Mouse (Mus musculus): ENCODE results near the gene Nf1. TPM values are rescaled to one million over a fixed set of nuclear protein-coding genes. Genes with fewer than 3 reads are reported as not detected.

The Nf1 gene
- polyA plus RNA-seq, 1 experiment from 2014 or later: 5.6 TPM

GRCm38 (mm10) chr11:79529226-79529625 is 189.7 kb downstream of the Nf1 start:
- no peak overlapping the region for H3K9ac ChIP-seq
- no peak for ATAC-seq (ENCODE audit: insufficient number of reproducible peaks, low FRiP score)
- no peak overlapping the region for H3K27ac ChIP-seq (ENCODE audit: poor library complexity, severe bottlenecking)
- WGBS: 94% methylated on average over 6 of the region's 6 CpGs
- H3K9me3 ChIP-seq (replicated peaks): no peaks in the 10 kb centered on the region
- no peaks in the 10 kb centered on the region for H3K27me3 ChIP-seq (replicated peaks)
- H3K4me2 ChIP-seq: no peak overlapping the region
- 0 out of 2 replicates have a peak, but pooled peaks cover 6% of the 10 kb centered on the region for H3K36me3 ChIP-seq
- no peak overlapping the region for H3K4me3 ChIP-seq
- peaks cover 24% of the 10 kb centered on the region for H3K4me1 ChIP-seq (replicated peaks)

- peaks cover 25% of the 10 kb centered on the region for H3K4me1 ChIP-seq (replicated peaks)
- H3K27ac ChIP-seq (ENCODE audit: poor library complexity, severe bottlenecking): no peak overlapping the region
- 95% methylated on average over 2 of the region's 2 CpGs for WGBS
- no peak overlapping the region for H3K9ac ChIP-seq
- H3K4me2 ChIP-seq: no peak overlapping the region
- no peaks in the 10 kb centered on the region for H3K27me3 ChIP-seq (replicated peaks)
- 0 out of 2 replicates have a peak, but pooled peaks cover 6% of the 10 kb centered on the region for H3K36me3 ChIP-seq
- H3K4me3 ChIP-seq: no peak overlapping the region
- no peaks in the 10 kb centered on the region for H3K9me3 ChIP-seq (replicated peaks)
- no peak for ATAC-seq (ENCODE audit: insufficient number of reproducible peaks, low FRiP score)
Measured at GRCm38 (mm10) chr11:79529736-79530135, 190.2 kb downstream of the Nf1 start.

- no peak for ATAC-seq (ENCODE audit: insufficient number of reproducible peaks, low FRiP score)
- 0 out of 2 replicates have a peak, but pooled peaks cover 6% of the 10 kb centered on the region for H3K36me3 ChIP-seq
- no peak within 1 kb of the TSS for H3K4me2 ChIP-seq
- H3K27ac ChIP-seq (ENCODE audit: poor library complexity, severe bottlenecking): no peak within 1 kb of the TSS
- 85% methylated on average over 7 of the region's 7 CpGs for WGBS
- no peaks in the 10 kb centered on the region for H3K27me3 ChIP-seq (replicated peaks)
- H3K9me3 ChIP-seq (replicated peaks): no peaks in the 10 kb centered on the region
- H3K4me3 ChIP-seq: no peak within 1 kb of the TSS
- H3K4me1 ChIP-seq (replicated peaks): peaks cover 25% of the 10 kb centered on the region
- H3K9ac ChIP-seq: no peak within 1 kb of the TSS
Measured at GRCm38 (mm10) chr11:79530333-79530761, 190.9 kb downstream of the Nf1 start, which contains the start of the genes Evi2 and Evi2a. TSS of gene Evi2 (minus strand) at chr11:79530589. TSS of gene Evi2a (minus strand) at chr11:79530609.

GRCm38 (mm10) chr11:79530774-79531173 is 191.3 kb downstream of the Nf1 start:
- H3K9ac ChIP-seq: no peak overlapping the region
- H3K36me3 ChIP-seq: 0 out of 2 replicates have a peak, but pooled peaks cover 6% of the 10 kb centered on the region
- no peak for ATAC-seq (ENCODE audit: insufficient number of reproducible peaks, low FRiP score)
- 85% methylated on average over 11 of the region's 11 CpGs for WGBS
- H3K27ac ChIP-seq (ENCODE audit: poor library complexity, severe bottlenecking): no peak overlapping the region
- H3K4me3 ChIP-seq: no peak overlapping the region
- peaks cover 25% of the 10 kb centered on the region for H3K4me1 ChIP-seq (replicated peaks)
- no peak overlapping the region for H3K4me2 ChIP-seq
- no peaks in the 10 kb centered on the region for H3K9me3 ChIP-seq (replicated peaks)
- H3K27me3 ChIP-seq (replicated peaks): no peaks in the 10 kb centered on the region

GRCm38 (mm10) chr11:79531485-79531884 is 192.0 kb downstream of the Nf1 start:
- no peak overlapping the region for H3K9ac ChIP-seq
- peaks cover 25% of the 10 kb centered on the region for H3K4me1 ChIP-seq (replicated peaks)
- H3K36me3 ChIP-seq: 0 out of 2 replicates have a peak, but pooled peaks cover 10% of the 10 kb centered on the region
- WGBS: 92% methylated on average over 4 of the region's 4 CpGs
- no peak overlapping the region for H3K27ac ChIP-seq (ENCODE audit: poor library complexity, severe bottlenecking)
- H3K4me3 ChIP-seq: no peak overlapping the region
- ATAC-seq (ENCODE audit: insufficient number of reproducible peaks, low FRiP score): no peak
- no peak overlapping the region for H3K4me2 ChIP-seq
- H3K9me3 ChIP-seq (replicated peaks): no peaks in the 10 kb centered on the region
- H3K27me3 ChIP-seq (replicated peaks): no peaks in the 10 kb centered on the region

GRCm38 (mm10) chr11:79533311-79533710 is 193.8 kb downstream of the Nf1 start:
- no peak overlapping the region for H3K4me2 ChIP-seq
- H3K9me3 ChIP-seq (replicated peaks): no peaks in the 10 kb centered on the region
- H3K9ac ChIP-seq: no peak overlapping the region
- H3K27ac ChIP-seq (ENCODE audit: poor library complexity, severe bottlenecking): peak overlapping the region; percentile 34; the same call in 1 of the 2 replicates
- no peak for ATAC-seq (ENCODE audit: insufficient number of reproducible peaks, low FRiP score)
- H3K36me3 ChIP-seq: peaks cover 22% of the 10 kb centered on the region
- H3K4me1 ChIP-seq (replicated peaks): peaks cover 15% of the 10 kb centered on the region
- no peak overlapping the region for H3K4me3 ChIP-seq
- H3K27me3 ChIP-seq (replicated peaks): no peaks in the 10 kb centered on the region
- WGBS: 33% methylated on average over 6 of the region's 6 CpGs

- Histone ChIP-seq H3K4me3 (no peak overlapping the region), H3K9ac (no peak overlapping the region), H3K27me3 (replicated peaks) (no peaks in the 10 kb centered on the region), H3K9me3 (replicated peaks) (no peaks in the 10 kb centered on the region), H3K4me1 (replicated peaks) (peaks cover 15% of the 10 kb centered on the region), H3K27ac (ENCODE audit: poor library complexity, severe bottlenecking) (no peak overlapping the region; the same call in 1 of the 2 replicates), H3K36me3 (peaks cover 22% of the 10 kb centered on the region), H3K4me2 (no peak overlapping the region)
- ATAC-seq (ENCODE audit: insufficient number of reproducible peaks, low FRiP score): no peak
- 78% methylated on average over 8 of the region's 8 CpGs for whole genome bisulfite sequencing
Measured at GRCm38 (mm10) chr11:79533950-79534690, 194.6 kb downstream of the Nf1 start.

- H3K4me3 ChIP-seq: no peak overlapping the region
- H3K27ac ChIP-seq (ENCODE audit: poor library complexity, severe bottlenecking): no peak overlapping the region
- H3K27me3 ChIP-seq (replicated peaks): no peaks in the 10 kb centered on the region
- H3K9me3 ChIP-seq (replicated peaks): no peaks in the 10 kb centered on the region
- peaks cover 30% of the 10 kb centered on the region for H3K36me3 ChIP-seq
- 76% methylated on average over 4 of the region's 4 CpGs for WGBS
- no peak for ATAC-seq (ENCODE audit: insufficient number of reproducible peaks, low FRiP score)
- no peak overlapping the region for H3K4me2 ChIP-seq
- H3K4me1 ChIP-seq (replicated peaks): peaks cover 15% of the 10 kb centered on the region
- no peak overlapping the region for H3K9ac ChIP-seq
Measured at GRCm38 (mm10) chr11:79535554-79535953, 196.1 kb downstream of the Nf1 start.

GRCm38 (mm10) chr11:79536293-79536692 is 196.8 kb downstream of the Nf1 start:
- Histone ChIP-seq H3K36me3 (peaks cover 35% of the 10 kb centered on the region), H3K4me2 (no peak overlapping the region), H3K9me3 (replicated peaks) (no peaks in the 10 kb centered on the region), H3K27ac (ENCODE audit: poor library complexity, severe bottlenecking) (no peak overlapping the region), H3K27me3 (replicated peaks) (no peaks in the 10 kb centered on the region), H3K4me3 (no peak overlapping the region), H3K4me1 (replicated peaks) (peaks cover 15% of the 10 kb centered on the region), H3K9ac (no peak overlapping the region)
- WGBS: 90% methylated on average over 3 of the region's 3 CpGs
- ATAC-seq (ENCODE audit: insufficient number of reproducible peaks, low FRiP score): no peak

GRCm38 (mm10) chr11:79552622-79553021 is 213.1 kb downstream of the Nf1 start:
- no peaks in the 10 kb centered on the region for H3K27me3 ChIP-seq (replicated peaks)
- ATAC-seq (ENCODE audit: insufficient number of reproducible peaks, low FRiP score): no peak
- WGBS: 43% methylated on average over 1 of the region's 1 CpGs
- no peak overlapping the region for H3K9ac ChIP-seq
- no peaks in the 10 kb centered on the region for H3K9me3 ChIP-seq (replicated peaks)
- no peak overlapping the region for H3K4me2 ChIP-seq
- peaks cover 63% of the 10 kb centered on the region for H3K36me3 ChIP-seq
- H3K4me1 ChIP-seq (replicated peaks): no peaks in the 10 kb centered on the region
- no peak overlapping the region for H3K4me3 ChIP-seq
- no peak overlapping the region for H3K27ac ChIP-seq (ENCODE audit: poor library complexity, severe bottlenecking)

GRCm38 (mm10) chr11:79560536-79560935 is 221.0 kb downstream of the Nf1 start:
- Histone ChIP-seq H3K4me3 (no peak overlapping the region), H3K27ac (ENCODE audit: poor library complexity, severe bottlenecking) (no peak overlapping the region), H3K4me2 (no peak overlapping the region), H3K27me3 (replicated peaks) (no peaks in the 10 kb centered on the region), H3K9ac (no peak overlapping the region), H3K9me3 (replicated peaks) (no peaks in the 10 kb centered on the region), H3K4me1 (replicated peaks) (no peaks in the 10 kb centered on the region), H3K36me3 (peaks cover 67% of the 10 kb centered on the region)
- no peak for ATAC-seq (ENCODE audit: insufficient number of reproducible peaks, low FRiP score)
- WGBS: 89% methylated on average over 4 of the region's 4 CpGs

Measured in heart, embryonic 12.5 days (tissue).